Mouse (Mus musculus) mature B cell (primary cell): ENCODE results near the gene Garnl3.
"Not testable (repeated sequence)": the region's sequence is repeated elsewhere in the genome, so short reads cannot be mapped to it uniquely, and the experiment has no call there.

Experiments
- in situ Hi-C: fragments of 300-500 bp; cut with MboI; formaldehyde crosslinking; loops from 2 replicates; pipeline ENCODE4 v1.14.3; 2019

Garnl3 gene

GRCm38 (mm10) chr2:33022846-33023245 is 108.6 kb downstream of the Garnl3 start:
- in situ Hi-C loops: no loop called here

- in situ Hi-C loops: no loop called here
These were observed 113.4 kb downstream of the Garnl3 start for GRCm38 (mm10) chr2:33018026-33018425.

GRCm38 (mm10) chr2:33017191-33017590 is 114.3 kb downstream of the Garnl3 start:
- in situ Hi-C loops: no loop called here

DNA sequence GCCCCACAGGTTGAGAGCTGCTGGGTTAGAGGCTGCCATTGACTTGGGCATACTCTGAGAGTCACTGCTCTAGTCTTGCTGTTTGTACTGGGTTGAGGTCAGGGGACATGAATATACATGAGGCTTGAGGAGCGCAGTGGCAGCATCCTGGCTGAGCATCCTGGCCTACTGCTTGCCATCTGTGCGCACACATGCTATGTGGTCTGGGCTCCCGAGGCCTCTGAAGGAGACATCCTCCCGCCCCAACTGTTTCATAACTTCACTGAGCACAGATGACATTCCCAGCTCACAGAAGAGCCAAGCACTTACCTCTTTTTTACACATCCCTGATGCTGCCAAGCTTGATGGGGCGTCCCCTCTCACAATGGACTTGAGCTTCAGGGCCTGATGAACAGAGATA is 116.6 kb downstream of the Garnl3 start:
- in situ Hi-C loops: no loop called here

- in situ Hi-C loops: not testable (repeated sequence)
These were observed 122.4 kb downstream of the Garnl3 start for GRCm38 (mm10) chr2:33009055-33009454.

- in situ Hi-C loops: no loop called here
These were observed 126.4 kb downstream of the Garnl3 start for GRCm38 (mm10) chr2:33005041-33005440.

DNA sequence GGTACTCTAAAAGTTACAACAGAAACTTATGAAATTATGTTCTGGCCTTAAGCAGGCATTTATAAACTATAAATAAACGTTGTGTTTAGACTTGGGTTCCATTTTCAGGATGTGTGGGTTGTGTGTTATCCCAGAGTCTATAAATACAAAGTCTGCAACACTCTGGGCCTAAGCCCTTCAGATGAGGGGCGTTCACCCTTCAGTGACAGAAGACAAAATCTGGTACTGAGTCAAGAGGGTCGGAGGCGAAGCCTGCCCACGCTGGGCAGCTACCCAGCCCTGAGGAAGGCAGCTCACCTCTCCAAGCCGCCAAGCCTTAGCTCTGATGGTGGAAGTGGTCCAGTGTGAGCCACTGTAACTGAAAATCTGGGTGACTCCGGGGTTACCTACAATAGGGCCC is 129.3 kb downstream of the Garnl3 start:
- in situ Hi-C loops: no loop called here

DNA sequence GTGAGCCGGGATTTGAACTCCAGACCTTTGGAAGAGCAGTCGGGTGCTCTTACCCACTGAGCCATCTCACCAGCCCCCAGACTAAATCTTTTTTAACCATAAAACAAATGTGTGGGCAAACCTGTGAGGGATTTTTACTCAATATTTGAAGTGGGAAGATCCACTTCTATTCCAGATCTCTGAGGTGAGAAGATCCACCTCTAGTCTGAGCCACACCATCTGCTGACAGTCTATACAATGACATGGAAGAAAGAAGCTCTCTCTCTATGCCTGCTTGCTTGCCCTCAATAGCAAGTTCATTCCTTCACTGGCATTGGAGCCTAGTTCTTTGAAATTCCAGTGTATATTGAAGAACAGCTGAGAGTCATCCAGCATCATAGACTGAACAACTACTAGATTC is 131.7 kb downstream of the Garnl3 start:
- in situ Hi-C loops: no loop called here

- in situ Hi-C loops: no loop called here
These were observed 133.7 kb downstream of the Garnl3 start for GRCm38 (mm10) chr2:32997792-32998191.

- in situ Hi-C loops: no loop called here
These were observed 134.4 kb downstream of the Garnl3 start for GRCm38 (mm10) chr2:32997081-32997480.

DNA sequence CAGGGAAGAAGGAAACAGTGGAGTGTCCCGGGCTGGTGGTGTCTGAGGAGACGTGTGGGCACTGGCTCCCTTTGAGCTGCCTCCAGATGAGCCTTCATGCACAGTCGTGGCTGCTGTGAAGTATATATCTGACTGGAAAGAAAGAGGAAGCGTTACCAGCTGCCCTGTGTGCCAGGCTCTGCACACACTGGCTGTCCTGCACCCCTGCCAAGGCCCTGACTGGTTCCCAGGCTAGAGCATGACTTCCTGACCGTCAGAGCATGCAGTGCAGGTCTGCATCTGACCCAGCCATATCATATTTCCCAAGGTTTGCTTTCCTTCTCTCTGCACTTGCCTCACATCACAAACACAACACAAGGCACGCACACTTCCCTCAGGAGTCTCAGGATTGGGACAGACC is 139.3 kb downstream of the Garnl3 start:
- in situ Hi-C loops: no loop called here

DNA sequence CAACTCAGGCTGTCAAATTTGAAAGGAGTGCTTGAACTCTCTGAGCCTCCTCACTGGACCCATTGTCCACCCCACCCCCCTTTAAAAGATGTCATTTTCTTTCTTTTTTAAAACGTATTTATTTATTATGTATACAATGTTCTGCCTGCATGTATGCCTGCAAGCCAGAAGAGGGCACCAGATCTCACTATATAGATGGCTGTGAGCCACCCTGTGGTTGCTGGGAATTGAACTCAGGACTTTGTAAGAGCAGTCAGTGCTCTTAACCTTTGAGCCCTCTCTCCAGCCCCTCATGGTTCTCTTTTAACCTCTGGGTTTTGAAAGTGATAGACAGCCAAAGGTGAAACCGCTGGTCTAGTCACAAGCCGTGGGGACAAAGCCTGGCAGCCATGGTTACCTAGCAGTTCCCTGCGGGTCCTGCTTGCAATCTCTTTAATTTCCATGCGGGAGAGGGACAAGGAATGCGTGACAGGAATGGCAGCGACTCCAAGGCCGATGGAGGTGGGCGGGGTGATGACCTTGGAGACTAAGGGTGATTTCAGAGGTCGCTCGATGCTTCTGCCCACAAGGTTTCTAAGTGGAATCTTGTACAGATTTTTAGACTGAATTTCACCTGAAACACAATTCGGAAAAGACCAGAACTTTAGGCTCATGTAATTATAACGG is 141.2 kb downstream of the Garnl3 start:
- in situ Hi-C loops: no loop called here

DNA sequence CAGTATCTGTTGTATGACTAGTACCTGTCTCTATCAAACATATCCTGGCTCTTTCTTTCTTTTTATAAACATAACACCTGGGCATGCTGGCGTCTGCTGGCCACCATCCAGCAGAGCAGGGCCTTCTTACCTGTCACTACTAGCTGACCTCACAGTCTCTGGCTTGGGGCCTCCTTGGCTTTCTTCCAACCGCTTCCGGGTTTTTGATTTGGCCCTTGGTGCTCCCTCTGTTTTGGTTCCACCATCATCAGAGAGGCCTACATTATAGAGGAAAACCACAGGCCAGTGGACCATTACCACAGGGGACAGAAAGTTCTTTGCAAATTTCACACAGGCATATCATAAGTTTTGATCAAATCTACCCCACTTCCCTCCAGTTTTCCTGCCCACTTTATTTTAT is 142.1 kb downstream of the Garnl3 start:
- in situ Hi-C loops: no loop called here

GRCm38 (mm10) chr2:32985844-32986243 is 145.6 kb downstream of the Garnl3 start:
- in situ Hi-C loops: no loop called here

GRCm38 (mm10) chr2:32983617-32984016 is 147.8 kb downstream of the Garnl3 start:
- in situ Hi-C loops: no loop called here

- in situ Hi-C loops: no loop called here
These were observed 148.8 kb downstream of the Garnl3 start for GRCm38 (mm10) chr2:32982700-32983099.

DNA sequence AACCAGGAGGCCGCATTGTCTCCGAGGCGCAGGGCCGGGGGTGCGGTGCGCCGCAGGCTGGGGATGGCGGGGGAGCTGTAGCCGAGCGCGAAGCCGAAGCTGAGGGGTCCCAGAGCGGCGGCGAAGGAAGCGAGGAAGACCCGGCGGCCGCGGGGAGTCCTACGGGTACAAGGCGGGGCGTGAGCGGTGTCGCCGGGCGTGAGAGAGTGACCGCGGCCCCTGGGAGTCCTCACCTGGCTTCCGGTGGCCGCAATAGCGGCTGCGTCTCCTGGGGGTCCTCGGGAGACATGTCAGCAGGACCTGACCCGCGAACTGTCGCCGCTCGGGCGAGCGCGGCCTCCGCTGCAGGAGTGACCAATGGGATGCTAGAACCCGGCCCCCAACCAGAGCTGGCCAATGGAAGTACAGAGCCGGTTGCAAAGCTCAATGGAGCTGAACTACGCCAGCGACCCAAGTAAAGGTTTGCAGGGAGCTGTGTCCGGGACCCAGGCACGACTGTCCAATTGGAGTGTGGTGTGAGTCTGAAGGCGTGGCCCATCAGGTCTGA is 149.7 kb downstream of the Garnl3 start, which contains the start of gene Slc2a8:
TSS of gene Slc2a8 (minus strand) at position 359 of the 547 bp plus-strand sequence.
- in situ Hi-C loops: no loop called here

DNA sequence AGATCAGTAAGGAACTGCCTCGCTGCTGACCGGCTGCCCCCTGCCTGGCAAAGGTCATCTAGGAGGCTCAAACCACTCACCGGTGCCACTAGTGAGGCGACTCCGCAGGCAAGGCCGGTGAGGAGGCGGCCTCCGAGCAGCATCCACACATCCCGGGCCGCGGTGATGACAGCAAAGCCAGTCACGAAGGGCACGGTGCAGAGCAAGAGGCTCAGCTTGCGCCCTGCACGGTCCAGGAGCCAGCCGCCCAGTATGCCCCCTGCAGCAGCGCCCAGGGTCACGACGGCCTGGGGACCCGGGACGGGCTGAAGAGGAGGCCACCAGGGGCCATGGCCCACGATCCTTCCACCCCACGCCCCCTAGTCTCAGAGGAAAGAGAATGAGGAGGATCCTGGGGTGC is 150.2 kb downstream of the Garnl3 start:
- in situ Hi-C loops: no loop called here

DNA sequence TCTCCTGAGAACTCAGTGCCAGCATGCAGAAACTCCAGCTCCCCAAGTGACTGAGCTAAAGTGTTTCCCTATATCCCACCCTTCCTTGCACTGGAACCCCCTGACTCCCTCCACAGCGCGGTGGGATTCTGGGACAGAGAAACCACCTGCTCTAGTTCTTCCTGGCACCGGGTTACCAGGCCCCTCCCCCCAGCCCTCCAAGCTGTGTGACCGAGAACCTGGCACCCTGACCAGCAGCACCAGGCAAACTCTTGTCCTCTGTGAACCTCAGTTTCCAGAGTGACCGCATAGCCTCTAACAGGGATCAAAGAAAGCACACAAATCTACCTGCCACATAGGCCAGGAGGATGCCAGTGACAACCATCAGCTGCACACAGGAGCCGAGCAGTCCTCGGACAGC is 151.8 kb downstream of the Garnl3 start:
- in situ Hi-C loops: no loop called here

DNA sequence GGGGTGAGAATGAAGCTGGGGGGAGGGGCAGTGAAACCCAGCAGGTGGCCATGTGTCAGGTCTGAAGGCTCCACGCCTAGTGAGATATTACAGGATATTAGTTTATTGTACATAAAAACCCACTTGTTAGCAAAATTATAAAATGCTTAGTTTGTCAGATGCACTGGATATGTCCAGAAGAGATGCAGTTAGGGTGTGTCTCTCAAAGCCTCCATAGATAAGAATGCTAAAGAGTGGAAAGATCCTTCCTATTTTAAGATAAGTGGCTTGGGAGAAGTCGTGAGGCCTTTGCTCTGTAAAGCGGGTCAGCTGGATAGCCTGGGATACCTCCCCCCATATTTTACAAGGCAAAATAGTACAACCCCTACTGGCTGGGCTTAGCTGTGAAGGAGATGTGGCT is 152.8 kb downstream of the Garnl3 start:
- in situ Hi-C loops: no loop called here

DNA sequence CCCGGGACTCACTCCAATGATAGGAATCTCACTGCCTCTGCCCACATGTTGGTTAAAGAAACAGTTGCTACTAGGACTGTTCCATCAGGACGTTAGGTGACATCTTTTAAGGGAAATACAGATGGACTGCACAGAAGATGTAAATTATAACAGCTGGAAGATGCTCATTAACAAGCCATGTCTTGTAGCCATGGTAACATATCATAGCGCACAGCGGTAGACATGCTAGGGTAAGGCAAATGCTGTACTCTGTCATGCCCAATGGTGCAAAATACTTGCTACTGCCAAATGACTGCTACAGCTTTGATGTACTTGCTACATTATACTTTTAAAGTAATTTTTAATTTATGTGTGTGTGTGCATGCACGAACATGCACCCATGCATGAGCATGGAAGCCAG is 154.3 kb downstream of the Garnl3 start:
- in situ Hi-C loops: no loop called here

- in situ Hi-C loops: no loop called here
These were observed 157.2 kb downstream of the Garnl3 start for GRCm38 (mm10) chr2:32974216-32974615.

- in situ Hi-C loops: no loop called here
These were observed 160.2 kb downstream of the Garnl3 start for GRCm38 (mm10) chr2:32971235-32971634.

GRCm38 (mm10) chr2:32969326-32969725 is 162.1 kb downstream of the Garnl3 start:
- in situ Hi-C loops: no loop called here
